Mouse (Mus musculus) C2C12 (cell line): ENCODE results near the gene Zmym6. TPM values are rescaled to one million over a fixed set of nuclear protein-coding genes. Genes with fewer than 3 reads are reported as not detected.

ENCODE experiments used
- H3K27me3 ChIP-seq: one replicate; pipeline ENCODE4 v1.6.1; 2011; ENCODE audit not compliant: control insufficient read depth, insufficient read depth, insufficient read length
- H3K36me3 ChIP-seq: one replicate; pipeline ENCODE4 v1.6.1; 2011; ENCODE audit not compliant: control insufficient read depth, insufficient read depth
- H3K4me3 ChIP-seq: one replicate; pipeline ENCODE4 v1.5.1; 2011; ENCODE audit warnings: mild to moderate bottlenecking, control low read depth; ENCODE audit not compliant: poor library complexity, insufficient read depth, severe bottlenecking
- H3K79me2 ChIP-seq: one replicate; pipeline ENCODE4 v1.6.1; 2011; ENCODE audit not compliant: control insufficient read depth, insufficient read depth
- H3K79me3 ChIP-seq: one replicate; pipeline ENCODE4 v1.6.1; 2011; ENCODE audit warnings: low read depth, control low read depth
- H3ac ChIP-seq: one replicate; pipeline ENCODE3; 2011; ENCODE audit warnings: low read depth; ENCODE audit not compliant: control insufficient read depth, insufficient read length
- CEBPB ChIP-seq: IDR thresholded peaks from one replicate; pipeline ENCODE4 v1.6.1; 2011; ENCODE audit warnings: low read depth, mild to moderate bottlenecking, control low read depth, moderate library complexity
- CTCF ChIP-seq: IDR thresholded peaks from one replicate; pipeline ENCODE4 v1.5.1; 2011; ENCODE audit not compliant: control insufficient read depth, insufficient read depth, insufficient read length
- FOSL1 ChIP-seq: IDR thresholded peaks from one replicate; pipeline ENCODE4 v1.8.0; 2011; ENCODE audit warnings: mild to moderate bottlenecking, low read length; ENCODE audit not compliant: poor library complexity, insufficient read depth, severe bottlenecking
- MAX ChIP-seq: IDR thresholded peaks from one replicate; pipeline ENCODE4 v1.6.1; 2011; ENCODE audit warnings: mild to moderate bottlenecking, control low read depth
- MYOD1 ChIP-seq: IDR thresholded peaks from one replicate; pipeline ENCODE4 v1.6.1; 2011; ENCODE audit warnings: low read depth; ENCODE audit not compliant: control insufficient read depth, insufficient read length
- MYOG ChIP-seq: IDR thresholded peaks from one replicate; pipeline ENCODE4 v1.6.1; 2011; ENCODE audit not compliant: control insufficient read depth, insufficient read length; ENCODE audit errors: extremely low read depth
- USF1 ChIP-seq: IDR thresholded peaks from one replicate; pipeline ENCODE4 v1.6.1; 2011; ENCODE audit warnings: low read depth, mild to moderate bottlenecking, control low read depth, moderate library complexity
- polyA plus RNA-seq: library from polyadenylated mRNA; unstranded; fragments of >200 nt; fragmentation: generic; extraction: Trizol; gene quantifications from one replicate; pipeline ENCODE4 v1.2.1, GENCODE M21; 2012; ENCODE audit warnings: missing spikeins

Gene Zmym6
- polyA plus RNA-seq, 1 experiment: not detected

DNA sequence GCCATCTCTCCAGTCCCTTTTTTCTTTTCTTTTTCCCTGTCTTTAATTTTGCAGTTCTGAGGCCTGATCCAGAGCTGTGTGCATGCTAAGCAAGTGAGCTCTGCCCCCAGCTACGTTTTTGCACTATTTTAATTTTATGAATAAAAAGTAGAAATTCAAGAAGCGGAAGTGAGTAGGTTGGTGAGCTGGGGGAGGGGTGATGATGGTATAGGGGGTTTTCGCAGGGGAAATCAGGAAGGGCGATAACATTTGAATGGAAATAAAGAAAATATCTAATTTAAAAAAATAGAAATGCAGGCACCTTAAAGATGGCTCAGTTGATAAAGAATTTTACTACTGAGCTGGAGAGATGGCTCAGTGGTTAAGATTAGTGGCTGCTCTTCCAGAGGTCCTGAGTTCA is 33.6 kb upstream of the Zmym6 start:
- TF ChIP-seq CEBPB (no peak), FOSL1 (no peak), CTCF (no peak), MYOG (no peak), USF1 (no peak), MAX (no peak), MYOD1 (no peak)
- Histone ChIP-seq H3ac (no peak overlapping the region), H3K79me3 (no peaks in the 10 kb centered on the region), H3K4me3 (no peak overlapping the region), H3K27me3 (no peaks in the 10 kb centered on the region), H3K36me3 (peaks cover 82% of the 10 kb centered on the region), H3K79me2 (no peaks in the 10 kb centered on the region)

DNA sequence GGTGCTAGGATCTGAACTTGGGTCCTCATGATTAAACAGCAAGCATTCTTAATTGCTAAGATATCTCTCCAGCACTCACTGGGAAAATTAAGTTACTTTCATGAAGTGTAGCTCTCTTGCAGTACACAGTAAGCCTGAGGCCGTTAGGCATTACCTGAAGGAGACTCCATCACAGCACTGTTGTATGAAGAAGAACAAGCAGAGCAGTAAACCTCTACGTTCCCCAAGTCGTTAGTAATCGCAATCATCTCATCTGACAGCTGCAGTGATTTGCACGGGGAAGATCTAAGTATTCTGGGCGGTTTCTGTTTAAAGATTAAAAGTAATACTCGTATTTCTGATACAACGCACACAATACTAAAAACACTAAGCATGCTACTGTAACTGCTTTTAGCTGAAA is 26.1 kb upstream of the Zmym6 start:
- no peak overlapping the region for H3K4me3 ChIP-seq
- TF ChIP-seq MYOG (no peak), CEBPB (no peak), FOSL1 (no peak), MYOD1 (no peak), MAX (no peak), CTCF (no peak), USF1 (no peak)
- H3K36me3 ChIP-seq: peaks cover 75% of the 10 kb centered on the region
- no peaks in the 10 kb centered on the region for H3K27me3 ChIP-seq
- H3K79me2 ChIP-seq: peaks cover 13% of the 10 kb centered on the region
- no peak overlapping the region for H3ac ChIP-seq
- H3K79me3 ChIP-seq: peaks cover 9% of the 10 kb centered on the region

DNA sequence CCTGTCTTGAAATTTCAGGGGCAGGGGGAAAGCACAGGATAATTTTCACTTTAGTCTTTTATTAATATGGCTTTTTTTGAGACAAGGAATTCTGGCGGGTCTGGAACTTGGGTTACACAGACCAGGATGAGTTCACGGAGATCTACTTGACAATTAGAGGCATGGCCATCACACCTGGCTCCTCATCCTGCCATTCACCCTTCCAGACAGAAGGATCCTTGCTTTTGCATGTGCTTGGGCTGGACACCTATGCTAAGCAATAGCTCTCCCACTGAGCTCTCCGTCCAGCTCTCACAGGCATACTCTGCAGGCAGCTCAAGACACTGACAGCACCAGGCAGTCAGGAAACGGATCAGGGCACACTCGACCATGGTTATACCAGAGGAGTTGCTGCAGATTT is 24.1 kb upstream of the Zmym6 start:
- TF ChIP-seq CEBPB (no peak), FOSL1 (no peak), CTCF (no peak), MAX (no peak), USF1 (no peak), MYOD1 (no peak), MYOG (no peak)
- peaks cover 18% of the 10 kb centered on the region for H3K79me3 ChIP-seq
- no peak overlapping the region for H3K4me3 ChIP-seq
- peaks cover 74% of the 10 kb centered on the region for H3K36me3 ChIP-seq
- H3ac ChIP-seq: no peak overlapping the region
- no peaks in the 10 kb centered on the region for H3K27me3 ChIP-seq
- H3K79me2 ChIP-seq: peaks cover 32% of the 10 kb centered on the region

DNA sequence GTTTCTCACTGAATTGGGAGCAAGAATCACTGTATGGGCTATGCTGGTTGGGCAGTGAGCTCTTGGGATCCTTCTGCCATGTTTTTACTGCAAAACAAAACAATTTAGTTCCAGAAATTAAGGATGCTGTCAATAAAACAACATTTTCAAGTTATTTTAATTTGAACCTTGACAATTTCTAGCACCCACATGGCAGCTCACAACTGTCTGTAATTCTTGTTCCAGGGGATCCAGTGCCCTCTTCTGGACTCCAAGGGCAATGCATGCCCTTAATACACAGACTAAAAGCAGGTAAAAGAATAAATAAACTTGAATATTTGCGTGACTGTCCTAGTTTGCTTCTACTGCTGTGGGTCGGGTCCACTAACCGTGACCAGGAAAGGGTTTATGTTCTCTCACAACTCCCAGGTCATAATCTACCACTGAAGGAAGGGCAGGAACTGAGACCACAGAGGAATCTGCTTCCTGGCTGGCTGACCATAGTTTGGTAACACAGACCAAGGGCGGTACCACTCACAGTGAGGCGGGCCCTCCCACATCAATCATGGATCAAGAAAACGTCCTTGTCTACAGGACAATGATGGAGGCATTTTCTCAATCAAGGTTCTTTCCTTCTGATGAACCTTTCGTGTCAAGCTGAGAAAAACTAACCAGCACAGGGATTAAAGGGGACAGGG is 22.5 kb upstream of the Zmym6 start:
- Histone ChIP-seq H3ac (no peak overlapping the region), H3K79me2 (peaks cover 48% of the 10 kb centered on the region), H3K79me3 (peaks cover 25% of the 10 kb centered on the region), H3K27me3 (no peaks in the 10 kb centered on the region), H3K4me3 (no peak overlapping the region), H3K36me3 (peaks cover 69% of the 10 kb centered on the region)
- TF ChIP-seq MAX: no peak
- no peak for TF ChIP-seq CTCF
- no peak for TF ChIP-seq CEBPB

DNA sequence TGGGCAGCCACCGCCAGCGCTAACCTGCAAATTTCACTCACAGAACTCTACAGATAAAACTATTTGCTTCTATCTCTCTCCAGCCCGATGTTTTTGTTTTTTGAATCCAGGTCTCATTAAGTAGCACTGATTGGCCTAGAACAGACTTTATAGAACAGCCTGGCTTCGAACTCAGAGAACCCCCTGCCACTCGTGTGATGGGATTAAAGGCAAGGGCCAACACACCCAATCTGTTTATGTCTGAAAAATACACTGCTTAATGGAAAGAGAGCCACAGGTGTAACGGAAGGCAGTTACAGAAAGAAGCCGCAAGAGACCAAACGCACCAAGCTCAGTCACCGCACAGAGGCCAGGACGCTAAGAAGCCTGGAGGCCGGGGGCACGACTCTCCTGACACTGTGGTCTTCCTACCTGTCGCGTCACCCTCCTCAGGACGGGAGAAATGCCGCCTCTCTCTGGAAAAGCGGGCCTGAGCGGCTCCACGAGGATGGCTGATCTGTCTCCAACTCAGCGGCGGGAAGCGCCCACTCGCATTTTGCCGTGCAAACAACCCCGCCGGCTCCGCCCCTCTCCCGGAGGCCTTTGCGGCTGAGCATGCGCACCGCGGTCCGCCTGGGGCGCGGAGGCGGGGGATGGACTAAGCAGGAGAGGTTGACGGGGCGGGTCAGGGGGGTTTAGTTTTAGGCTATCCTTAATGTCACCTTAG is 16.4 kb upstream of the Zmym6 start, which contains the start of gene Zmym1:
Gene Zmym1 (minus strand): TSS at position 568 of the 706 bp plus-strand sequence.
- TF ChIP-seq CTCF: no peak
- no peak for TF ChIP-seq USF1
- TF ChIP-seq MAX: peak; percentile 30
- peaks cover 27% of the 10 kb centered on the region for H3K79me3 ChIP-seq
- H3K36me3 ChIP-seq: peaks cover 22% of the 10 kb centered on the region
- H3K4me3 ChIP-seq: peak within 1 kb of the TSS; percentile 79
- peaks cover 53% of the 10 kb centered on the region for H3K79me2 ChIP-seq
- H3ac ChIP-seq: peak within 1 kb of the TSS; percentile 94
- H3K27me3 ChIP-seq: no peaks in the 10 kb centered on the region

DNA sequence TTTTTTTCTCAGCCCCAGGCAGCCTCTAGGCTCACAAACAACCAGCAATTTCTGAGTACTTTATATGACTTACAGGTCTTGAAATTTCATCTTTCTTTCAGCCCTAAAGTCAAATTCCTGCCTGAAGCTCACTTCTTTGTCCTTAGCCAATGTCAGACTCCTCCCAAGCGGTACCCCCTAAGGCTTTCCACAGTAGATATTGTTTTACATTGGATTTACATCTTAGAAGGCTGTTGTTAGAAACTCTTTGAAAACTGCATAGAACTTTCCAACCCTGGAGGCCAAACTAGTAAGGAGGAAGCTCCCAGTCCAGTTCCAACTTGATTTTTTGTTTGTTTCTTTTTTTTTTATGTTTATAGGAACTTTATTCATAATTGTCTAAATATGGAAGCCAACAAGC is 13.1 kb upstream of the Zmym6 start:
- no peaks in the 10 kb centered on the region for H3K27me3 ChIP-seq
- no peak overlapping the region for H3ac ChIP-seq
- peaks cover 16% of the 10 kb centered on the region for H3K79me3 ChIP-seq
- H3K4me3 ChIP-seq: no peak overlapping the region
- H3K79me2 ChIP-seq: peaks cover 20% of the 10 kb centered on the region
- TF ChIP-seq CTCF (no peak), USF1 (no peak), MYOD1 (no peak), MYOG (no peak), CEBPB (no peak), MAX (no peak), FOSL1 (no peak)
- H3K36me3 ChIP-seq: peaks cover under 1% of the 10 kb centered on the region
